Mouse (Mus musculus): ENCODE results near the gene Slc13a2. TPM values are rescaled to one million over a fixed set of nuclear protein-coding genes. Genes with fewer than 3 reads are reported as not detected.

The Slc13a2 gene
- total and polyA plus RNA-seq, 2 experiments from 2014 or later: 0.10 TPM; not detected in 1

DNA sequence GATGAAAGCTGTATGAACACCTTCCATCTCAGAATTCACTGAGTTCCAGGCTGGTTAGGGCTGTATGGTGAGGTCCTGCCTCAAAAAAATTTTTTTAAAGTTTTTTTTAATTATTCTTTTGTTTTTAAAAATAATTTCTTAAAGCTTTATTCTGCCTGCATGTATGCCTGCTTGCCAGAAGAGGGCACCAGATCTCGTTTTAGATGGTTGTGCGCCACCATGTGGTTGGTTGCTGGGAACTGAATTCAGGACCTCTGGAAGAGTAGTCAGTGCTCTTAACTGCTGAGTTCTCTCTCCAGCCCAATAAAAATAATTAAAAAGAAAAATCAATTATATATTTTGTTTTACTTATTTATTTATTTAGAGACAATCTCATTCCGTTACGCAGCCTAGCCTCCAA, 31.7 kb upstream of the Slc13a2 start:
- Histone ChIP-seq H3K4me2 (ENCODE audit: low read depth, low read length) (no peak overlapping the region), H3K4me1 (ENCODE audit: insufficient read depth, low read length) (no peaks in the 10 kb centered on the region), H3K36me3 (ENCODE audit: insufficient read depth, low read length) (no peaks in the 10 kb centered on the region), H3K27me3 (ENCODE audit: insufficient read depth, low read length) (no peaks in the 10 kb centered on the region), H3K9me3 (ENCODE audit: low read length) (no peaks in the 10 kb centered on the region), H3K4me3 (ENCODE audit: low read length) (no peak overlapping the region), H3K27ac (no peak overlapping the region), H3K9ac (replicated peaks; ENCODE audit: low read length) (no peak overlapping the region)
- DNase-seq (ENCODE audit: low spot score) (peak; percentile 88), ATAC-seq (no peak)
- peak; percentile 90 for TF ChIP-seq CTCF (IDR thresholded peaks at IDR 0.05; ENCODE audit: low read depth)
- WGBS: 11% methylated on average over 4 of the region's 4 CpGs

- H3K27ac ChIP-seq: no peak overlapping the region
- H3K9ac ChIP-seq (replicated peaks; ENCODE audit: low read length): no peak overlapping the region
- WGBS: 60% methylated on average over 2 of the region's 2 CpGs
- TF ChIP-seq CTCF (IDR thresholded peaks at IDR 0.05; ENCODE audit: low read depth): no peak
- ATAC-seq (no peak), DNase-seq (ENCODE audit: low spot score) (no peak)
- H3K27me3 ChIP-seq (ENCODE audit: insufficient read depth, low read length): no peaks in the 10 kb centered on the region
- H3K4me3 ChIP-seq (ENCODE audit: low read length): no peak overlapping the region
- H3K9me3 ChIP-seq (ENCODE audit: low read length): no peaks in the 10 kb centered on the region
- H3K36me3 ChIP-seq (ENCODE audit: insufficient read depth, low read length): no peaks in the 10 kb centered on the region
- H3K4me2 ChIP-seq (ENCODE audit: low read depth, low read length): no peak overlapping the region
- no peaks in the 10 kb centered on the region for H3K4me1 ChIP-seq (ENCODE audit: insufficient read depth, low read length)
These were observed 28.3 kb upstream of the Slc13a2 start for GRCm38 (mm10) chr11:78450337-78450736.

GRCm38 (mm10) chr11:78448242-78448641, 26.2 kb upstream of the Slc13a2 start:
- no peaks in the 10 kb centered on the region for H3K4me1 ChIP-seq (ENCODE audit: insufficient read depth, low read length)
- no peaks in the 10 kb centered on the region for H3K36me3 ChIP-seq (ENCODE audit: insufficient read depth, low read length)
- TF ChIP-seq CTCF (IDR thresholded peaks at IDR 0.05; ENCODE audit: low read depth): no peak
- no peak overlapping the region for H3K4me3 ChIP-seq (ENCODE audit: low read length)
- ATAC-seq (no peak), DNase-seq (ENCODE audit: low spot score) (no peak)
- H3K27me3 ChIP-seq (ENCODE audit: insufficient read depth, low read length): no peaks in the 10 kb centered on the region
- WGBS: 79% methylated on average over 1 of the region's 1 CpGs
- H3K4me2 ChIP-seq (ENCODE audit: low read depth, low read length): no peak overlapping the region
- H3K9ac ChIP-seq (replicated peaks; ENCODE audit: low read length): no peak overlapping the region
- no peak overlapping the region for H3K27ac ChIP-seq
- no peaks in the 10 kb centered on the region for H3K9me3 ChIP-seq (ENCODE audit: low read length)

GRCm38 (mm10) chr11:78447168-78447567, 25.2 kb upstream of the Slc13a2 start:
- H3K27me3 ChIP-seq (ENCODE audit: insufficient read depth, low read length): no peaks in the 10 kb centered on the region
- TF ChIP-seq CTCF (IDR thresholded peaks at IDR 0.05; ENCODE audit: low read depth): no peak
- no peak overlapping the region for H3K4me3 ChIP-seq (ENCODE audit: low read length)
- H3K4me1 ChIP-seq (ENCODE audit: insufficient read depth, low read length): no peaks in the 10 kb centered on the region
- H3K36me3 ChIP-seq (ENCODE audit: insufficient read depth, low read length): no peaks in the 10 kb centered on the region
- WGBS: 62% methylated on average over 3 of the region's 3 CpGs
- no peak overlapping the region for H3K9ac ChIP-seq (replicated peaks; ENCODE audit: low read length)
- H3K4me2 ChIP-seq (ENCODE audit: low read depth, low read length): no peak overlapping the region
- DNase-seq (ENCODE audit: low spot score): no peak
- H3K27ac ChIP-seq: no peak overlapping the region
- no peak for ATAC-seq
- H3K9me3 ChIP-seq (ENCODE audit: low read length): no peaks in the 10 kb centered on the region

GRCm38 (mm10) chr11:78443115-78443514, 21.1 kb upstream of the Slc13a2 start:
- ATAC-seq: no peak
- TF ChIP-seq CTCF (IDR thresholded peaks at IDR 0.05; ENCODE audit: low read depth): no peak
- WGBS: 82% methylated on average over 5 of the region's 5 CpGs
- Histone ChIP-seq H3K4me2 (ENCODE audit: low read depth, low read length) (no peak overlapping the region), H3K27me3 (ENCODE audit: insufficient read depth, low read length) (no peaks in the 10 kb centered on the region), H3K9me3 (ENCODE audit: low read length) (no peaks in the 10 kb centered on the region), H3K9ac (replicated peaks; ENCODE audit: low read length) (no peak overlapping the region), H3K4me3 (ENCODE audit: low read length) (no peak overlapping the region), H3K27ac (no peak overlapping the region), H3K36me3 (ENCODE audit: insufficient read depth, low read length) (no peaks in the 10 kb centered on the region), H3K4me1 (ENCODE audit: insufficient read depth, low read length) (no peaks in the 10 kb centered on the region)
- no peak for DNase-seq (ENCODE audit: low spot score)

- DNase-seq (ENCODE audit: low spot score) (no peak), ATAC-seq (no peak)
- no peaks in the 10 kb centered on the region for H3K4me1 ChIP-seq (ENCODE audit: insufficient read depth, low read length)
- H3K9me3 ChIP-seq (ENCODE audit: low read length): no peaks in the 10 kb centered on the region
- H3K9ac ChIP-seq (replicated peaks; ENCODE audit: low read length): no peak overlapping the region
- H3K27ac ChIP-seq: no peak overlapping the region
- H3K27me3 ChIP-seq (ENCODE audit: insufficient read depth, low read length): no peaks in the 10 kb centered on the region
- WGBS: 75% methylated on average over 3 of the region's 3 CpGs
- no peak overlapping the region for H3K4me3 ChIP-seq (ENCODE audit: low read length)
- H3K4me2 ChIP-seq (ENCODE audit: low read depth, low read length): no peak overlapping the region
- TF ChIP-seq CTCF (IDR thresholded peaks at IDR 0.05; ENCODE audit: low read depth): no peak
- H3K36me3 ChIP-seq (ENCODE audit: insufficient read depth, low read length): no peaks in the 10 kb centered on the region
These were observed 16.4 kb upstream of the Slc13a2 start for GRCm38 (mm10) chr11:78438399-78438930.

DNA sequence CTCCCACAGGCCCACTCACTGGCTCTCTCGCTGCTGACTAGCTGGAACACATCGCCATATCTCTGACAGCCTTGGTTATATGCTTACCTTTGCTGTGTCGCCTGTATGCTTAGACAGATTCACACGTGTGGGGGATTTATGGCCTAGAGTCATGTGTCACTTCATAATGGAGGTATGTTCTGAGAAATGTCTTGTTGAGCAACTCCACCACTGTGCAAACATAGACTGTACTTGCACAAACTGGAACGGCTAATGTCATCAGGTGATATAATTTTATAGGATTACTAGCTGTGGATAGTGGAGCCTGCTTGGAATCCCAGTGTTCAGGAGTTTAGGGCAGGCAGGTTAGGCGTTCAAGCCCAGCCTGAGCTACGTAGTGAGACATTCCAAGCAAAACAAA, 15.2 kb upstream of the Slc13a2 start:
- H3K9me3 ChIP-seq (ENCODE audit: low read length): no peaks in the 10 kb centered on the region
- no peaks in the 10 kb centered on the region for H3K4me1 ChIP-seq (ENCODE audit: insufficient read depth, low read length)
- no peak for TF ChIP-seq CTCF (IDR thresholded peaks at IDR 0.05; ENCODE audit: low read depth)
- no peaks in the 10 kb centered on the region for H3K27me3 ChIP-seq (ENCODE audit: insufficient read depth, low read length)
- no peak overlapping the region for H3K27ac ChIP-seq
- ATAC-seq: no peak
- WGBS: 92% methylated on average over 7 of the region's 7 CpGs
- no peaks in the 10 kb centered on the region for H3K36me3 ChIP-seq (ENCODE audit: insufficient read depth, low read length)
- H3K9ac ChIP-seq (replicated peaks; ENCODE audit: low read length): no peak overlapping the region
- no peak overlapping the region for H3K4me3 ChIP-seq (ENCODE audit: low read length)
- DNase-seq (ENCODE audit: low spot score): no peak
- H3K4me2 ChIP-seq (ENCODE audit: low read depth, low read length): no peak overlapping the region
